Mouse (Mus musculus) embryonic facial prominence, embryonic 12.5 days (tissue): ENCODE results near the gene Rgma. TPM values are rescaled to one million over a fixed set of nuclear protein-coding genes. Genes with fewer than 3 reads are reported as not detected.
A peak's percentile ranks its signal among the peaks of the same experiment; 100 is the strongest.

Experiments used
- ATAC-seq: fragments of 200-750 bp; cut with Nextera tagmentation; 2 replicates; pipeline ENCODE4 v1.8.0; 2017; ENCODE audit not compliant: insufficient number of reproducible peaks, insufficient read depth, low FRiP score, low TSS enrichment
- H3K27ac ChIP-seq: fragments of 300-500 bp; sonication (generic); 2 replicates; pipeline ENCODE4 v1.5.1; 2016; ENCODE audit warnings: mild to moderate bottlenecking
- H3K27me3 ChIP-seq: fragments of 300-500 bp; sonication (generic); 2 replicates; pipeline ENCODE4 v1.6.1; 2016; ENCODE audit warnings: mild to moderate bottlenecking, moderate library complexity
- H3K36me3 ChIP-seq: fragments of 300-500 bp; sonication (generic); 2 replicates; pipeline ENCODE4 v1.6.1; 2016; ENCODE audit warnings: mild to moderate bottlenecking
- H3K4me1 ChIP-seq: fragments of 300-500 bp; sonication (generic); 2 replicates; pipeline ENCODE4 v1.6.1; 2016
- H3K4me2 ChIP-seq: fragments of 300-500 bp; sonication (generic); replicated peaks from 2 replicates; pipeline ENCODE4 v1.6.1; 2016; ENCODE audit warnings: mild to moderate bottlenecking, moderate library complexity
- H3K4me3 ChIP-seq: fragments of 300-500 bp; sonication (generic); 2 replicates; pipeline ENCODE4 v1.5.1; 2016; ENCODE audit warnings: mild to moderate bottlenecking
- H3K9ac ChIP-seq: fragments of 300-500 bp; sonication (generic); 2 replicates; pipeline ENCODE4 v1.6.1; 2016; ENCODE audit warnings: mild to moderate bottlenecking, moderate library complexity
- H3K9me3 ChIP-seq: fragments of 300-500 bp; sonication (generic); 2 replicates; pipeline ENCODE4 v1.6.1; 2016; ENCODE audit warnings: mild to moderate bottlenecking, moderate library complexity
- WGBS: fragments of 180-500 bp; shearing (Covaris S2); methylation state at CpG from one replicate; pipeline ENCODE4 v1.1.7; 2016; 5-methylcytosine and 5-hydroxymethylcytosine counted together
- polyA plus RNA-seq: library from polyadenylated mRNA; unstranded; fragments of >200 nt; fragmentation: Nextera tagmentation; extraction: Ambion mirVana; gene quantifications from 2 replicates; pipeline ENCODE4 v1.2.1, GENCODE M21; 2016

Gene Rgma
- 24.3 and 28.1 TPM in 2 replicates for polyA plus RNA-seq

DNA sequence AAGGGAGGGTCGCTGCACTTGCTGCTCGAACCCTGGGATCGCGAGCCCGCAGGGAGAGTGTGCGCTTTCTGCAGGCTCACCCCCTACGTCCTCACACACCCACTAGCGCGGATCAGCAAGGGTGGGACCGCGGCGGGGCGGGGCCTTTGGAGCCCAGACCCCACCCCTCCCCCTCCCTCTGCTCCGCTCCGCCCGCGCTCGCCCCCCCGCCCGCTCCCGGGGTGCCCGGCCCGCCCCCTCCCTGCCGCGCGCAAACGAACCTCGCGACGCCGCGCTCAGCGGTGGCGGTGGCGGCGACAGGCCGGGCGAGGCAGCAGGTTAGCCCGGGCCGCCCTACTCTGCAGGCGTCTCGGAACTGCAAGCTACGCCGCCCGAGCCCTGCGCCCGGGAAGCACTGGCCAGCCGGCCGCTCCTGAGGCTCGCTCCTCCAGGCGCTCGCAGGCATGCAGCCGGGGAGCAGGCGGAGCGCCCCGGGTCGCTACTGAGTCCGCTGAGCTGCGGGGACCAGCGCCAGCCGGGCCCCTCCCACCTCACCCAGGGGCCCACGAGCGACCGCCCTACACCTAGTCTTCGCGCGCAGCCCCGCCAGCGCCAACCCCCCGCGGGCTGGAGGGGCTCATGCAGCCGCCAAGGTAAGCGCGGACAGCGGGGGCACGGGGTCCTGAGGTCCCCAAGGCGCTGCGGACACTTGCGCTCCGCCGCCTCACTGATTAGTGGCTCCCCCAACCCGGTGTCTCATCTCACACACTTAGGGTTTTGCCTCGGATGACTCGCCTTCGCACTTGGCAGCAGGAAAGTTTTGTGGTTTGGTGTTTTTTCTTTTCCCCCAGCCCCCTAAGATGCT lies at the start of gene Rgma:
TSS of gene Rgma (plus strand) at position 253 of the 844 bp plus-strand sequence.
- Histone ChIP-seq H3K4me1 (peaks cover 22% of the 10 kb centered on the region), H3K9ac (peak within 1 kb of the TSS; percentile 73), H3K27me3 (peaks cover 54% of the 10 kb centered on the region), H3K4me2 (peak within 1 kb of the TSS; percentile 98), H3K36me3 (no peaks in the 10 kb centered on the region), H3K27ac (peak within 1 kb of the TSS; percentile 76), H3K4me3 (peak within 1 kb of the TSS; percentile 68), H3K9me3 (no peaks in the 10 kb centered on the region)
- under 1% methylated on average over 58 of the region's 85 CpGs for WGBS
- peak; percentile 80 for ATAC-seq

DNA sequence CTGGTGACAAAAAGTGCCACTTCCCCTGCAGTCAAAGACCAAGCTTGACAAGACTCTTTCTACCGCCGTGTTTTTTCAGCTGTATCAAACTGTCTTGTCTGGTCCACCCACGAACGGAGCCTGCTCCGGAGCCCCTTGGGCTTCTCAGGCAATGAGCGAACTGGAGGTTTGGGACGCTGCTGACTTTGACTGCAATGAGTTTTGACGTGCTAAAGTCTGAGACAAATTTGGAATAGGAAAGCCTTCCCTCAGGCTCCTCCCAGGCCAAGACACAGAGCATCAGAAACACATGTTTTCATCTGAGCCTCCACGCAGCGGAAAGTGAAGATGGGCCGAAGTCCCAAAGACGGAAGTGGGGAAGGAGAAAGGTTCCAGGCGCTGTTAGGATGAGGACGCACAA lies 49.1 kb upstream of the Rgma start:
- 50% methylated on average over 14 of the region's 14 CpGs for WGBS
- no peak overlapping the region for H3K27ac ChIP-seq
- 0 out of 2 replicates have a peak, but pooled peaks cover 3% of the 10 kb centered on the region for H3K27me3 ChIP-seq
- no peaks in the 10 kb centered on the region; the same call in 1 of the 2 replicates for H3K9me3 ChIP-seq
- ATAC-seq, result no peak
- no peaks in the 10 kb centered on the region for H3K36me3 ChIP-seq
- H3K4me1 ChIP-seq, result 0 out of 2 replicates have a peak, but pooled peaks cover 5% of the 10 kb centered on the region
- H3K4me2 ChIP-seq, result no peak overlapping the region
- H3K9ac ChIP-seq, result no peak overlapping the region
- no peak overlapping the region for H3K4me3 ChIP-seq

DNA sequence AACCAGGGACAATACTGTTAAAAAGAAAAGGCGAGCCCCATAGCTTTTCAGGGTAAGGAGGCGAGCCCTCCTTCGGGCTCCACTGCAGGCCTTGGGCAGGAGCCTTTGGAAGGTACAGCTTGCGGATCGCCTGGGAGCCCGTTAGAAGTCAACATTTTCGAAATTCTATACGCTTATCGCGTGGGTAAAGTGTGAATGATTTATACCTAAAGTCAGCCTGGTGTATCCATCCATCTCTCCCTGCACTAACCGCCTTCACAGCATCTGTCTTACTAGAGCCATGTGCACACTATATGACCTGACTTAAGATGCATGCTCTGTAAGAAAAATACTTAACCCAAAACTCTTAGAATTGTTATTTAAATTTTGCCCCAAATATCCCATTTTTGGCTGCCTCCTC lies 48.6 kb upstream of the Rgma start:
- no peak overlapping the region for H3K9ac ChIP-seq
- peaks cover 6% of the 10 kb centered on the region; the same call in 1 of the 2 replicates for H3K4me1 ChIP-seq
- no peak overlapping the region for H3K27ac ChIP-seq
- 80% methylated on average over 11 of the region's 11 CpGs for WGBS
- H3K9me3 ChIP-seq, result no peaks in the 10 kb centered on the region; the same call in 1 of the 2 replicates
- no peaks in the 10 kb centered on the region for H3K36me3 ChIP-seq
- no peak overlapping the region for H3K4me3 ChIP-seq
- H3K4me2 ChIP-seq, result no peak overlapping the region
- no peak for ATAC-seq
- H3K27me3 ChIP-seq, result 0 out of 2 replicates have a peak, but pooled peaks cover 3% of the 10 kb centered on the region

DNA sequence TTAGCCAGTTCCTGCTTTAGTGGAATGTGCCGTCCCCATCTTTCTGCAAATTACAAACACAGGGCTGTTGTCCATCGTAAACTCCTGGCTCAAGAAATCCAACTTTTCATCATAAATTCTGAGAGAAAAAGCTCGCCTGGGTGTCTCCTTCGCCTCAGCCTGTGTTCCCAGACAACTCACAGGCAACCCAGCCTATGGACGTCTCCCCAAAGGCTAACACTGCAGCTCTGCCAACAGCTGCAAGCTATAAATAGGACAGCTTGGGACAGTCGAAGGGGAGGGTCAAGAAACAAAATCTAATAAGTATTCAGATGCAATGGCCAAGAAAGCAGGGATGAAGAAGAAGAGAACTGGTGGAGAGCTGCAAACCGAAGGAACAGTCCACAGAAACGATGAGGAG lies 48.1 kb upstream of the Rgma start:
- Histone ChIP-seq H3K9ac (no peak overlapping the region), H3K4me2 (no peak overlapping the region), H3K4me3 (no peak overlapping the region), H3K9me3 (no peaks in the 10 kb centered on the region; the same call in 1 of the 2 replicates), H3K4me1 (peaks cover 11% of the 10 kb centered on the region; the same call in 1 of the 2 replicates), H3K27me3 (no peaks in the 10 kb centered on the region), H3K27ac (no peak overlapping the region), H3K36me3 (no peaks in the 10 kb centered on the region)
- WGBS, result 65% methylated on average over 8 of the region's 8 CpGs
- no peak for ATAC-seq

DNA sequence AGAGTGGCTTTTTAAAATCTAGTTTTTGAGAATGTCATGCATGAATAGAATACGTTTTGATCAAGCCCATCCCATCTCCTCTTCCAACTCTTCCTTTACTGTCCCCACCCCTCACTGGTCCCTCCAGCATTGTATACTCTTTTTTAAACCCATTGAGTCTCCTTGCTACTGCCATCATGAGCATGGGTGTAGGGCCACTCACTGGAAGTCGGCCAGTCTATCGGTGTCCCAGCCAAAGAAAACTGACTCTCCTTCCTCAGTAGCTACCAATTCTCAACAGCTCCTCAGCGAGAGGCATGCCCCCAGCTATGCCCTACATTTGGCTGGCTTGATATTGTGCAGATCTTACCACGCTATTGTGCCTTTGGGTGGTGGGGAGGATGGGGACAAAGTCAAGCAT lies 47.7 kb upstream of the Rgma start:
- ATAC-seq, result no peak
- H3K4me2 ChIP-seq, result no peak overlapping the region
- H3K4me1 ChIP-seq, result peaks cover 12% of the 10 kb centered on the region; the same call in 1 of the 2 replicates
- H3K9me3 ChIP-seq, result no peaks in the 10 kb centered on the region; the same call in 1 of the 2 replicates
- no peak overlapping the region for H3K9ac ChIP-seq
- no peak overlapping the region for H3K27ac ChIP-seq
- H3K4me3 ChIP-seq, result no peak overlapping the region
- no peaks in the 10 kb centered on the region for H3K27me3 ChIP-seq
- no peaks in the 10 kb centered on the region for H3K36me3 ChIP-seq
- WGBS, result 83% methylated on average over 5 of the region's 5 CpGs

DNA sequence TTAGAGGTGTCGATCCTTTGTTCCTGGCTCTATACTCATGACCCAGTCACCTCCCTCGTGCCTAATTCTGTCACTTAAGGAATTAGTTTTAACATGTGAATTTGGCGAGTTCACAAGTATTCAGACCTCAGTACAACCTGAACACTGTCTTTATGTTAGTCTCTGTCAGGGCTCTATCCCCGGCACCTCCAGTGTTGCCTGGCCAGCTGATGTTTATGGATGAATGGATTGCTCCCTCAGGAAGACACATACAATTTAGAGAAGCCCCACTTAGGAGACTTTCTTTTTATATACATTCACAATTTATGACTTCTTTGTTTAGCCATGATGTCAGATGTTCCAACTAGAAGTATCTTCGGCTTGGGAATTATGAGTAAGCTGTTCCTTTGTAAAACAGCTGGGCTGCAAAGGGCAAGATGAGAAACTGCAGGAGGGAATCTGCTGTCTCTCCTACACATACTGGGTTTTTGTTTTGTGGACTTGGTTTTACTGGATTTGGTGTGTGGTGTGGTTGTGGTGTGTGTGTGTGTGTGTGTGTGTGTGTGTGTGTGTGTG lies 46.6 kb upstream of the Rgma start:
- no peak overlapping the region for H3K4me3 ChIP-seq
- no peaks in the 10 kb centered on the region; the same call in 1 of the 2 replicates for H3K9me3 ChIP-seq
- H3K9ac ChIP-seq, result no peak overlapping the region
- no peak overlapping the region for H3K4me2 ChIP-seq
- peaks cover 12% of the 10 kb centered on the region; the same call in 1 of the 2 replicates for H3K4me1 ChIP-seq
- no peak overlapping the region for H3K27ac ChIP-seq
- WGBS, result 53% methylated on average over 5 of the region's 5 CpGs
- no peak for ATAC-seq
- H3K36me3 ChIP-seq, result no peaks in the 10 kb centered on the region
- no peaks in the 10 kb centered on the region for H3K27me3 ChIP-seq

DNA sequence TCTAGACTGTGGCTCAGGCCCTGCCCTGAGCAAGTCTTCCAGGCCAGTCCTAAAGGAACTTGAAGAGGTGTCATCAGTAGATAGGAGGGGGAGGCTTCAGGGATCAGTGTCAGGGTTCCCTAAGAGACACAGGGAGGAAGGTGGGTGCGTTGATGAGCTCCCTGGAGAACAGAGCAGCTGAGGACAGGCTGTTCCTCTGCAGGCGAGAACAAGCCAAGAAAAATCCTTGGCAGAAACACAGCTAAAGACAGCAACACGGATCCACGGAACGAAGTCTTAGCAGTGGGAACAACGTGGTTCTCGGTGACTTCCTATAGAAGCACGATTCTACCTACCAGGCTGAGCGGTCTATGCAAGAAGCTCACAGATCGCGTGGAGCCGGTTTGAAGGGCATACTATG lies 44.6 kb upstream of the Rgma start:
- no peak for ATAC-seq
- H3K9me3 ChIP-seq, result no peaks in the 10 kb centered on the region
- no peak overlapping the region for H3K27ac ChIP-seq
- no peak overlapping the region for H3K4me3 ChIP-seq
- H3K4me1 ChIP-seq, result peaks cover 12% of the 10 kb centered on the region; the same call in 1 of the 2 replicates
- H3K27me3 ChIP-seq, result no peaks in the 10 kb centered on the region
- no peaks in the 10 kb centered on the region for H3K36me3 ChIP-seq
- H3K9ac ChIP-seq, result no peak overlapping the region
- no peak overlapping the region for H3K4me2 ChIP-seq
- WGBS, result 92% methylated on average over 12 of the region's 12 CpGs

DNA sequence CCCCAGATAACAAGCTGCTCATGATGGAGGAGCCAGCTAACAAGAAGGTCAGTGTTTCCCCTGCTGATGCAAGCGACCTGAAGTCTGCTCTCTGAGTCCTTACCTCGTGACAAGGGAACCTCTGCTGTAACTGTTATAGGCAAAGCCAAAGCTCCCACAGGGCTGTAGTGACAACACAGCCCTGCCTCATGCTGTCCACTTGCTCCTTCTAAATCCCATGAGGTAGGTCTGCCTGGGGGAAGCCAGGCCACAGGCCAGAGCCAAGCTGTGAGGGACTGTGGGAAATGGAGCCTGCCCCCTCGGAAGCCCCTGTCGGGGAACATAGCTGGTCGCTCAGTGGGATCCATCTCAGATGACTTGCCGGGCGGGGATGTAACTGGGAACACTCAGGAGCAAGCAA lies 43.7 kb upstream of the Rgma start:
- H3K4me3 ChIP-seq, result no peak overlapping the region
- no peaks in the 10 kb centered on the region for H3K27me3 ChIP-seq
- H3K4me1 ChIP-seq, result peaks cover 6% of the 10 kb centered on the region; the same call in 1 of the 2 replicates
- H3K27ac ChIP-seq, result no peak overlapping the region
- H3K9me3 ChIP-seq, result no peaks in the 10 kb centered on the region
- H3K4me2 ChIP-seq, result no peak overlapping the region
- 54% methylated on average over 7 of the region's 7 CpGs for WGBS
- no peak overlapping the region for H3K9ac ChIP-seq
- H3K36me3 ChIP-seq, result no peaks in the 10 kb centered on the region
- ATAC-seq, result no peak

DNA sequence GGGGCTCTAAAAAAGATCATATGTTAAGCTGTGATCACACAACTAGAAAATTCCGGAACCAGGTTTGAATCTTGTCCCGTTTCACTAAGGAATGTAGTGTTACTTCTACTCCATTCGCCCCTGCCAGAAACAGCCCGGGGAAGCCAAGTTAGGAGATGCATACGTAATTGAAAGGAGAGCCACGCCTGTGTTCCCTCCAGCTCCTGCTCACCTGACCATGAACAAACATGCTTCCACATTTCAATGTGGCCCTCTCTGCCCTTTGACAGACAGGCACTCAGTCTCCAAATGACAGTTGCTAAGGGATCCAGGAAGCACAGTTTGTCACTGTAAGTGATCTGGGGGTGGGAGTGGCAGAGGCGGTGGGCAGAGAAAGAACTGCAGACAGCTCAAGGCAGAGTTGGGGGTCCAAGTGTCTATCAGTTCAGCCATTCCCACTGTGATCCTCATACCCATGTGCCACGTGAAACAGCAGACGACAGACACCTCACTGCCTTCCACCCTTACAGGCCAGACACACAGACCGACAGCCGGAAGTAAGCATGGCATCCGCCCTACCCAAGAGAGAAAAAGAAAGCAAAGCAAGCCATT lies 41.8 kb upstream of the Rgma start:
- Histone ChIP-seq H3K36me3 (no peaks in the 10 kb centered on the region), H3K27ac (no peak overlapping the region), H3K4me1 (peaks cover 6% of the 10 kb centered on the region; the same call in 1 of the 2 replicates), H3K9me3 (no peaks in the 10 kb centered on the region), H3K9ac (no peak overlapping the region), H3K4me2 (no peak overlapping the region), H3K4me3 (no peak overlapping the region), H3K27me3 (no peaks in the 10 kb centered on the region)
- 75% methylated on average over 12 of the region's 12 CpGs for WGBS
- no peak for ATAC-seq

DNA sequence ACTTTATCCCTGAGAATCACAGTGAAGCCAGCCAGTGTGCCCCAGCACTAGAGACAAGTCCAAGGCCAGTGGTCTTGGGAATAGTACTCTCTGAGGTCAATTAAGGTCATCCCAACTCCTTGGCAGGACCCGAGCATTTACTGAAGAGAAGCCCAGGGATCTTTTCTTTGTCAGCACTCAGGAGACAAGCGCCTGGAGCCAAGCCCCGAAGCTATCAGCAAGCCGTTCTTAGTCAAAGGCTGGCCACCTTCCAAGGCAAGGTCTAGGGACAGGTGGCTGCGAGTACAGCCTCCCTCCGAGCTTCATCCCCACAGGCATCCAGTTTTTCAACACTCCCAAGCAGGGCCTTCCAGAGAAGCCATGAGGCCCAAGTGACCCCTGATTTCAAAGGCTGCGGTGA lies 40.4 kb upstream of the Rgma start:
- 62% methylated on average over 7 of the region's 7 CpGs for WGBS
- no peak for ATAC-seq
- Histone ChIP-seq H3K9me3 (no peaks in the 10 kb centered on the region), H3K27me3 (no peaks in the 10 kb centered on the region), H3K4me3 (no peak overlapping the region), H3K9ac (no peak overlapping the region), H3K36me3 (no peaks in the 10 kb centered on the region), H3K27ac (no peak overlapping the region), H3K4me1 (peaks cover 6% of the 10 kb centered on the region; the same call in 1 of the 2 replicates), H3K4me2 (no peak overlapping the region)

DNA sequence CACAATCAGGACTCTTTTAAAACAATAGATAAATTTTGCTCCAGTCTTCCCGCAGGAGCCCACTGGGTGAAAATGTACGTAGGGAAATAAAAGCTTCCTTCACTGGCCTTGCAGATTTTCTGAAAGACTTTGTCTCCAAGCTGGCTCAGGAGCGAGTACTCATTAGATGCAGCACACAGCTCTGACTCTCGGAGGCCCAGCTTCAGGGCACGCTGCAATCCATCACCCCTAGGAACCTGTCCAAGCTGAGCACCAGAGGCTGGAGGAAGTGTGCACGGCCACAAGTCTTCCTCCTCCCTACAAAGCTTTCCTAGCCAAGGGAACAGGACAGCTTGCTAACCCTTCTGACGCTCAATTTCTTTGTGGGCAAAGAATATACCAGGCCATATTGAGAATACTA lies 38.9 kb upstream of the Rgma start:
- Histone ChIP-seq H3K27ac (no peak overlapping the region), H3K4me2 (no peak overlapping the region), H3K4me1 (peaks cover 6% of the 10 kb centered on the region; the same call in 1 of the 2 replicates), H3K36me3 (no peaks in the 10 kb centered on the region), H3K9me3 (no peaks in the 10 kb centered on the region), H3K27me3 (no peaks in the 10 kb centered on the region), H3K9ac (no peak overlapping the region), H3K4me3 (no peak overlapping the region)
- ATAC-seq, result no peak
- WGBS, result 73% methylated on average over 7 of the region's 7 CpGs
